Mouse (Mus musculus): ENCODE data around the gene Btn2a2.

Gene Btn2a2

DNA sequence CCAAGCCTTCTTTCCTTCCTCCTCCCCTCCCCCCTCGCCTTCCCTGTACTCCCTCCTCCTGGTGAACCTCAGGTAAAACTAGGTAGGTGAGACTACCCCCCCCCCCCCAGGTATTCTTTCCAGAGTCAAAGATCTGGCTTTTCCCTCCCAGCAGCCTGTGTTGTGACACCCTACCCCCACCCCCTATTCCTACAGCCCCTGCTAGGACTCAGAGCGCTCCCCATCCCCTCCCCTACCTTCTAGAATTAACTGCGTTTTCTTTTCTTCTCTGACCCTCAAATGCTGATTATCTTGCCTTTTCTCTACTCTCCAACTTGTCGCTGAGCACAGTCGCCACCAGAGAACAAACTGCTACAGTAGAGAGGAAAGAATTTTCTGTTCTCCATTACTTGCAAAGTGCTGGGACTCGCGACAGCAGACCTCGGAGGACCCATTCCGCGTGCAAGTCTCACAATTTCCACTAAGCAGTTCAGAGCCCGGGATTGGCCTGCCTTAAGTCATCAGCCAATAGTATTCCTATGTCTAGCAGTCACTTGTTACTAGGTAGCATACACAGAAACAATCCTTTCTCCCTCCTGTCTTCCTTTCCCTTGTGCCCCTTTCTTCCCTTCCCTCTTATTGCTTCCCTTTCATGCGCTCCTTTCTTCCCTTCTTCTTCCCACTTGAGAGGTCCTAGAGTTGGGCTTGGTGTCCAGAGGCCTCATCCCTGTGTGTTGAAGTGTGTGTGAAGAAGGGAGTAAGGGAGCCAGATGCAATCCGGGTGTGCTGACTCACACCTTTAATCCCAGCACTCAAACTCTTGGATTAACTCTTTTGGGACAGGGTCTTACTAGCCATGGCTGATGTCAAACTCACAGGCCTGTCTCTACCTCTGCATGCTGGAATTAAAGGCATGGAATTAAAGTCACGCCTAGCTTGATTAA, at the start of gene Btn2a2:
Gene Btn2a2 (minus strand): TSS at position 458 of the 923 bp plus-strand sequence.
- DNase-seq (ENCODE audit: low spot score in 2 of 2): peak; percentile 66 to 78

DNA sequence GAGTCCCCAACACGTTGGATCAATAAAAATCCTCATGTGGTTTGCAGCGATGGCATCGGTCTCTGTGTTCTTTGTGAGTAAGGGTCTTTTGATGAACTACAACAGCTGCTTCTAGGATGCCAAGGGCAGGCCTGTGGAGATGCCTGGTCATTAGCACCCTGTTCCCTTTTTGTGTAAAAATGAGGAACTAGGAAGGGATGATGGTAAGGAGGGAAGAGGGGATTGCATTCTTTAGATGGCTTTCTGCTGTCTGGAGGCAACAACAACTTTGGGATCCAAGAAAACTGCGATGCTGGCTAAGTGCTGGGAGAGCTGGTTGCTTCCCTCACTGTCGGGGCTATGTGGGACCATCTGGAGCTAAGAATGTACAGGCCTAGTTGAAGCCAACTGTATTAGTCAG, 49.6 kb upstream of the Btn2a2 start:
- DNase-seq (ENCODE audit: low spot score in 2 of 2): no peak

DNA sequence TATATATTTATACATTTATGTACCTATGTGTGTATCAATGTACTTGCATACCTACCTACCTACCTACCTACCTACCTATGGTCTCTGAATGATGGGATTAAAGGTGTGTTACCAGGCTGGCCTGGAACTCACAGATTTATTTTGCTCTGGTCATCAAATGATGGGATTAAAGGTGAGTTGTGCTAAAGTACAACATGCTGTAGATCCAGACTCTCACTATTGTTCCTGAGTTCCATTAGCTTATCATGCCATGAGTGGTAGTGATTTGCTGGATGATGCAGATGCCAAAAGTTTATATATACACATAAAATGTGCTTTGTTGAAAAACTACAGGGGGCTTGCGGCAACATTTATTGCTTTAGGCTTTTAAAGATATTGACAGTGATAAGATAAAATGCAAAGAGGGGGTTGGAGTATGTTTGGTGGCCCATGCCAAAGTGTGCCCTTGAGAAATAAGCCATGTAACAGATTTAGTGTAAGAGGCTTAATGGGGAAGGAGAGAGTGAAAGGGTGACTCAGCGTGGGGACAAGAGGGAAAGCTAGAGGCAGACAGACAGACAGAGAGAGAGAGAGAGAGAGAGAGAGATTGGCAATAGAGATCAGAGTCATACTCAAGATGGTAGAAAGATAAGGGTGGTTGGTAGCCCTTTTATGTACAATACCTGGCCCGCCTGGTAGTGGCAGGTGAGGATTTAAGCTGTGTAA, 48.5 kb upstream of the Btn2a2 start:
- no peak for DNase-seq (ENCODE audit: low spot score in 2 of 2)

DNA sequence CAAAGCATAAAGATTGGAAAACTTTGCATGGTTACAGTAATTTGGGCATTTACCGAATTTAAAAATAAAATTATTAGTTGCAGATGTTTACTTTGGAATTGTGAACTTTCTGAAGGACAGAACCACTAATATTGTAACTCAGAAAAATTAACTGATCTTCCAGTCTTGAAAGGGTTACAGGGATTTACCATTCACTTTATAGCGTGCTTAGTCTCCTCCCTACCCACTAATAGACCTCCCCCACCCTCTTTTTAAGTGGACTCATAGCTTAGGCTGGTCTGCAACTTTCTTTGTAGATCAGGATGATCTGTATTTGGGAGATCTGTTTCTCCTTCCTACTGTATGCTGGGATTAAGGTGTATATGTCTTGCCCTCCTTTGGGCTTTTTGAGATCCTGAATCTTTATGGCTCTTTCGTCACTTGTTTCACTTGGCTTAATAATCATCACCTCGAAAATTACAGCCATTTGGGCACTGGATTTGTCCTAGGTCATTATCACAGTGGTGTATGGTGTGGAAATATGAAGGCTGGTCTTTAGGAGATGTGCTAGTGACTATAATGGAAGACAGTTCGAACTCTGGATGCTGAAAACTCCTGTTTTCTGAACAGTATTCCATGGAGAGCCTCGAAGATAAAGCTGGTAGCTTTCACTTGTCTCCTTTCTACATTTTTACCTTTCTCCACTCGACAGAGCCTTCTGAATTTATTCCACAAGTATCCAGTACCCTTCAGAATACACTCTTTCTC, 47.6 kb upstream of the Btn2a2 start:
- DNase-seq (ENCODE audit: low spot score in 2 of 2): no peak

DNA sequence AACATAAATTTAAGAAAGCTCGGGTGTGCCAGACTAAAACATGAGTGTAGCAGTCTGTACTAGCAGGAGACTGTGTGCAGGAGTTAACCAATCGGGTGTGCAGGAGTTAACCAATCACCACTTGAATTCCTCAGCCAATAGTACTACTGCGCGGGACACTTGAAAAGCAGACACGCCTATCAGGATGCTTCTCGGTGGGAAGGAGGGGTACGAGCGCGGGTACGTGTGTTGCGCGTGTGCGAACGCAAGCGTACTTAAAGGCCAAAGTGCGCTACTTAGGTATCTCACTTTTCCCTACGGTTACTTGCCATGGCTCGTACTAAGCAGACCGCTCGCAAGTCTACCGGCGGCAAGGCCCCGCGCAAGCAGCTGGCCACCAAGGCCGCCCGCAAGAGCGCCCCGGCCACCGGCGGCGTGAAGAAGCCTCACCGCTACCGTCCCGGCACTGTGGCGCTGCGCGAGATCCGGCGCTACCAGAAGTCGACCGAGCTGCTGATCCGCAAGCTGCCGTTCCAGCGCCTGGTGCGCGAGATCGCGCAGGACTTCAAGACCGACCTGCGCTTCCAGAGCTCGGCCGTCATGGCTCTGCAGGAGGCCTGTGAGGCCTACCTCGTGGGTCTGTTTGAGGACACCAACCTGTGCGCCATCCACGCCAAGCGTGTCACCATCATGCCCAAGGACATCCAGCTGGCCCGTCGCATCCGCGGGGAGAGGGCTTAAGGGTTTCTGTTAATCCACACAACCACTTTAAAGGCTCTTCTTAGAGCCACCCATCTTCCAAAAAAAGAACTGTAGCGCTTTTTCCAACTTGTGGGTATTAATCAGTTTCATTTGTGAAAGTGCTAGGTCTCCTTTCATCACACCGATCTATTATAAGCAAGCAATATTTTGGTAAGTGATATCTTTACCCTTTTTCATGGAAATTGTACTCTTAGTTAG, 46.7 kb upstream of the Btn2a2 start, which contains the start of gene Hist1h3g:
Gene Hist1h3g (plus strand): TSS at position 286 of the 939 bp plus-strand sequence.
- DNase-seq (ENCODE audit: low spot score in 2 of 2): peak; percentile 95

DNA sequence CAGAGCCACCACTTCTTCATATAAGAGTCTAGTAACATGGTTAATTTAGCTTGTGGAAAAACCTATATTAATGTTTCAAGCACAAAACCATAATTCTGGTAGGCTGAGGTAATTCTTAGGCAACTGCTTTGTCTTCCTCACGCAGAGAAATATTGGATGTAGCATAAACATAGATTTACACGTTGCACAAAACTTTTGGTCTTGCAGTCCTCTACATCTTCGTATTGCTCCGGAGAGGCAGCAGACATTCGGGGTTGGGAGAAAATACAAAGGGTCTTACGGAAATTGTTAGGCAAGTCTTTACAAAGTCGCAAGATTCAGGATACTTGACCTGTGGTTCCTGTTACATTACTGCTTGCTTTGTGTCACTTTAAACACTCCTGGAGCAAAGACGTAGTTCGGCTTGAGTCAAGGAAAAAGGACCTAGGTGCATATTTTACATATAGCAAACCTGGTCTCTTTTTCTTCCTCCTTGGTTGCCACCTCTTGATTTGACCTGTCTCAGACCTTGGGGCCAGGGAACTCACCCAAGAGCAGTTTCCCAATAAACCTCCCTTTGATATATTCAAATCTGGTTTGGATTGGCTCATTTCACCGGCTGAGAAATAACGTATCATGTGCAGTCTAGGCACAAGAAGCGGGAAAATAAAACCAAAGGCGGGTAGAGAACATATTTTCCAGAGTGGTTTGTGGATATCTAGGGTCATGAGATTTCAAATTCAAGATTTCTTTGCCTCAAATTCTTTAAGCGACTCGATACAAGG, 45.9 kb upstream of the Btn2a2 start:
- DNase-seq (ENCODE audit: low spot score in 2 of 2): peak; percentile 26 to 34

DNA sequence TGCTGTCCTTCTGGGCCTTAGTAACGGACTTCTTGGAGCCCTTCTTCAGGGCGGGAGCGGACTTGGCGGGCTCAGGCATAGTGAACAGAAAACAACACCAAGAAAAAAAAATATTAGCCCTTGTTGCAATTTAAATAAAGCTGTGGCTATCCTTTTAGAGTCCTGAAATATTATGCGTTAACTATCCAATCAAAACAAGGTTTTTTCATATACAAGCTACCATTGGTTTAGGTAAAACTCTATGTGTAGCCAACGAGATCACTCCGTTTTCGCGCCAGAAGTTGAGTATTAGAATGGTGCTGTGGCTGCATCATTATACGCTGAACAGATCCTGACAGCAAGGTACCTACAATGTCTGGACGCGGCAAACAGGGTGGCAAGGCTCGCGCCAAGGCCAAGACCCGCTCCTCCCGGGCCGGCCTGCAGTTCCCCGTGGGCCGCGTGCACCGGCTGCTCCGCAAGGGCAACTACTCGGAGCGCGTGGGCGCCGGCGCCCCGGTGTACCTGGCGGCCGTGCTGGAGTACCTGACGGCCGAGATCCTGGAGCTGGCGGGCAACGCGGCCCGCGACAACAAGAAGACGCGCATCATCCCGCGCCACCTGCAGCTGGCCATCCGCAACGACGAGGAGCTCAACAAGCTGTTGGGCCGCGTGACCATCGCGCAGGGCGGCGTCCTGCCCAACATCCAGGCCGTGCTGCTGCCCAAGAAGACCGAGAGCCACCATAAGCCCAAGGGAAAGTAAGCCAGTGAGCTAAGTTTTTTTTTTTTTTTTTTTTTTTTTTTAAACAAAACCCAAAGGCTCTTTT, 45.1 kb upstream of the Btn2a2 start, which contains the start of gene Hist1h2af:
Gene Hist1h2af (plus strand): TSS at position 347 of the 808 bp plus-strand sequence.
- DNase-seq (ENCODE audit: low spot score in 2 of 2): peak; percentile 75 to 83

DNA sequence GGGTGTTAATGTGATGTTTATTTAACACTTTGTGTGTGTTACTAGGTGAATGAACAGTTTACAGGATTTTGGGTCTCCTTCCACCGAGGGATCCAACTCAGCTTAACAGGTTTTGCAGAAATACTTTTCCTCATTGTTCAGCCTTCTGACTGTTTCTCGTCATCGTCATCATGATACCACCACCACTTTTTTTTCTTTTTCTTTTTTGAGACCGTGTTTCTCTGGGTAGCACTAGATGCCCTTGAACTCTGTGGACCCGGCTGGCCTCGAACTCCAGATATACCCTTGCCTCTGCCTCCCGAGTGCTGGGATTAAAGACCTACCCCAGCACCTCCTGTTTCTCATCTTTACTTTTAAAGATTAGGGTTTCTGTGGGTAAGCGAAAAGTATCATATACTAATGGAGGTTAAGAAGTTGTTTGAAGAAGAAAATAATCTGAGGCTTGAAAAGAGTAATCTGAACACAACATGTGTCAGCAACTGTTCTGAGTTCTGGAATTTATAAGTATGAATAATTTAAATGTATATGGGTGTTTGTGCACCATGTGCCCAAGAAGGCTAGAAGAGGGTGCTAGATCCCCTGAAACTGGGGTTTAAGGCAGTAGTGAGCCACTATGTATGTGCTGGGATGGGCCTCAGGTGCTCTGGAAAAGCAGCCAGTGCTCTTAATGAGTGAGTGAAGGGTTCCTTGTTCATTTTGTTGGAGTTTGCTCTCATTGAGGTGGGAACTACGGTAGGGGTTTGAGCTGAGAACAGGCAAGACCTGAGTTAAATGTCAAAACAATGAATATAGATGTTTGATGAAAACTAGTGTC, 43.8 kb upstream of the Btn2a2 start:
- no peak for DNase-seq (ENCODE audit: low spot score in 2 of 2)

DNA sequence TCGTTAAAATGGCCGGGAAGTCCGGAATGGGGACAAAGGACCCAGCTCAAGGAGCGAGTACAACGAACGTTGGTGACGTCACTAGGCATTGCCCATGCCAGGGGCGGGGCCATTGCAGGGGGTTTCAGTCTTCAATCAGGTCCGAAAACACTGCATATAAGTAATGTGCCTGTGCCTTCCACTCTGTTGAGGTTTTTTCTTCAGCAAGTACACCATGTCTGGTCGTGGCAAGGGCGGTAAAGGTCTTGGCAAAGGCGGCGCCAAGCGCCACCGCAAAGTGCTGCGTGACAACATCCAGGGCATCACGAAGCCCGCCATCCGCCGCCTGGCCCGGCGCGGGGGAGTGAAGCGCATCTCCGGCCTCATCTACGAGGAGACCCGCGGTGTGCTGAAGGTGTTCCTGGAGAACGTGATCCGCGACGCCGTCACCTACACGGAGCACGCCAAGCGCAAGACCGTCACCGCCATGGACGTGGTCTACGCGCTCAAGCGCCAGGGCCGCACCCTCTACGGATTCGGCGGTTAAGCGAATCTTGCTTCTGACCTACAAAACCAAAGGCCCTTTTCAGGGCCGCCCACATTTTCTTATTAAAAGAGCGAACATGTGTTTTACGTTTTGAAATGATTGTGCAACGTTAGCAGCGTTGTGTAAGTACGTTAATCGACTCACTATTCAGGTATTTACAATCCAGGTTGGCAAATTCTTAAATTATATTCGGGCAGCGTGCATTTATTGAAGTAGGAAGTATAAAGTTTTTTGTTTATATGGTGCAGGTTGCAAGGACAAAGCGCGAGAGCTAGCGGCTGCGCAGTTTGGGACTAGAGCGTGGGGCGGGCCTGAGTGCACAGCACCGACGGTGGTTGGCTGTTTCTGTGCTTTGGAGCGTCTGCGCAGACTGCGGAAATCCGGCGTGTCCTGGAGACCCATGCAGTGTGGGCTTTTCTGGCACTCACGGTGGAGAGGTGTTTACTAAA, 42.5 kb upstream of the Btn2a2 start, which contains the start of gene Hist1h4h:
Gene Hist1h4h (plus strand): TSS at position 150 of the 975 bp plus-strand sequence.
- DNase-seq (ENCODE audit: low spot score in 2 of 2): peak; percentile 98

DNA sequence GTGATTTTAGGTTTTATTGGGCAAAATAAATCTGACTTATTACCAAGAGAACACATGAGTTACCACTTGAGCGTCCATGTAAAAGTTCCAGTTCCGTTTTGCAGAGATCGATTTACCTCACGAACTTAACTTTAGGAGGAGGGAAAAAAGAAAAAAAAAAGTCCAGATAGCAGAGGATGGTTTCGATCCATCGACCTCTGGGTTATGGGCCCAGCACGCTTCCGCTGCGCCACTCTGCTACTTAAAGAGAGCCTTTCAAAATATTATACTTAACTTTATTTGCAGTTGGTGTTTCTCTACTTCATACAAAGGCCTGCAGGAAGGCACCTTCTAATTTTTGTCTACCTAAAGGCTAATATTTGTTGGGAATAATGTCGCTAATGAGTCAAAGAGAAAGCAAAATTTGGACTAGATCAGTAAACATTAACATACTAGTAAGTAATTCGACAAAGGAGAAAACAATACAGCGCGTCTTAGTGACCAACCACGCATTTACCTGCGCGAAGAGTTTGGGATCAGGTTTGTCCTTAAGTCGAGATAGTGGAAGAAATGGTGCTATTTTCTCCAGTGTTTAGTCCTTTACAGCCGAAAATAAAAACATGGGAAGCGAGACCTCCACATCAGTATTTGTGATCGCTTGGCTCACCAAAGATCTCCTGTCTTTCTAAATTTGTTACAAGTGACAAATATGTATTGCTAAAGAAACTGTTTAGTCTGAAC, 41.7 kb upstream of the Btn2a2 start:
- DNase-seq (ENCODE audit: low spot score in 2 of 2): peak; percentile 77 to 79

DNA sequence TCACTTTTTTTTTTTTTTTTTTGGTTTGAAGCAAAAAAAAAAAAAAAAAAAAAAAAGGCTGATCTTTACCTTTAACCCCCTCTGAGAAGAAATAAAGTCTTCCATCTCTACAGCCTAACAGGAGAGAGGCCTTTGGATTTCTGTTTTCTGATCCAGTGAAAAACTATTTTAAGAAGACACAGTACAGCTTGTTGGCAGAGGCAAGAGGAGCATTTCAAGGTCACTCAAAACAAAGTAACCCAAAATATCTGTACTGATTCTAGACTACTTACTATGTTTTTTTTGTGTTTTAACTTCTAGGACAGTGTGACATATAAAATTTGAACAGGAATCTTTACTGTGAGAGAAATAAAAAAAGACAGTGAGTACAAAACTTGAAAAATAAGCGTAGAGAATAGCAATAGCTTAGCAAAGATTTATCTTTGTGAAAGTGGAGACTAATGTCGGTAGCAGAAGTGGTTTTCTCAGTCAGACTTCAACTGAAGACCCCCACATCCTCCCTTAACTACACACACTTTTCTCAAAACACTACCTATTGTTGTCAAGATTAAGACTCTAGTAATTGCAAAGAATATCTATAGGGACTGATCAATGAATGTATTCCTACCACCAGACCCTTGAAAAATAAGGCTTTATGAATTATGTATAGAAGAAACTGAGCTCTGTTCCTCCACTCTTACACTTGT, 41.0 kb upstream of the Btn2a2 start:
- no peak for DNase-seq (ENCODE audit: low spot score in 2 of 2)

DNA sequence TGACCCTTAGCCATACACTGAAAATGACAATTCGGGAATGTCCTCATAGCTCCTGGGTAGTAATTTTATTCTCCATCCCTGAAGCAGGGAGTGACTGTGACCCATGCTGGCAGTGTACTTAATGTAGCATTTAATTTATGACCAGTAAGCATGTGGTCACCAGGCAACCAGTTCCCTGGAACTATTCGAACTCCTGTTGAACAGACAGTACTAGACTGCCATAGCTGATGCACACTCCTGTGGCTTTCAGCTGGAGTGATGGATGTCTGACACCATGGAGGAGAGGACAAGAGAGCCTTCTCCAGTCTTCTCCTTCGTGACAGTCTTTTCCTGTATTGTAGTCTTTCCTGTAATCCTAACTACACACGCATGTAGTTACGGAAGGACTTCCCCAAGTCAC, 40.3 kb upstream of the Btn2a2 start:
- no peak for DNase-seq (ENCODE audit: low spot score in 2 of 2)

DNA sequence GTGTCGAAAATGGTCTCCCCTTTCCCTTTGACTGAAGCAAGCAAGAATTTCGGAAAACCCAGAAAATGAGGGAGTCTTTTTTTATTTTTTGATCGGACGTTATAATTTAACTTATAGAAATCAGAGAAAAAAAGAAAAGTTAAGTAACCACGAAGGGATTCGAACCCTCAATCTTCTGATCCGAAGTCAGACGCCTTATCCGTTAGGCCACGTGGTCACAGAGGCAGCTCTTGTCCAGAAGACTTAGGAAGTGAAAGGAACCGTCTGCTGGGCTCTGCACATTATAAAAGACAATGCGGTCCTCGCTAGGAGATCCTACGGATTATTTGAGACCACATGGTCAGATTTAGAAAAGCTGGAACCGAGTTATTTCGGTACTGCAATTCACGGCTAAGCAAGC, 37.7 kb upstream of the Btn2a2 start:
- peak; percentile 98 for DNase-seq (ENCODE audit: low spot score in 2 of 2)

DNA sequence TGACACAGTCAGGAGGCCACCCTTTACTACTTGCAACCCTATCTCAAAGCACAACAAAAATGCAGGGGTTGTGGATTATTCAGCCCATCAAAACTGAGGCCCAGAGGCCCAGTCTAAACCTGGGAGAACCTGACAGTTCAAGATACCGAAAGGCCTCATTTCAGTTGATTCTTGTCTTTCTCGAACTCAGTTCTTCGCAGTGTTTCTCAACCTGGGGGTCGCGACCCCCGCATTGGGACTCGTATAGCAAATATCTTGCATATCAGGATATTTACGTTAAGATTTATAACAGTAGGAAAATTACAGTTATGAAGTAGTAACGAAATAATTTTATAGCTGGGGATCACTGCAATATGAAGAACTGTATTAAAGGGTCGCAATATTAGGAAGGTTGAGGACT, 37.2 kb upstream of the Btn2a2 start:
- no peak for DNase-seq (ENCODE audit: low spot score in 2 of 2)

DNA sequence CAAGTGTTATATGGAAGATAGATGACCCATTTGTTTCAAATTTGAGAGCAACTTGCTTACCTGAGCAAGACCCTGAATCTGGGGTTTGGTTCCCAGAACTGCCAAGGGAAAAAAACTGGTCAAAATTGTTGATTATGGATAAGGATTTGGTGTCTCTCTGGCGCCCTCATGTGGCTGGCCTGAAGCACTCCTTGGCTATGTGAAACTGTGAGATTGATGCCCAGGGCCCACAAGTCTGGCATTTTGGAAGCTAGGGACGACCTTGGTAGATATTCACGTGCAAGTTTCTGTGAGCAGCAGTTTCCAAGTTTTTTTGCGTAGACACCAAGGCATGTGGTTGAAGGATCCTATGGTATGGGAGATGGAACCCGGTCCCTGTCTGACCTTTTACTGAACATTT, 36.0 kb upstream of the Btn2a2 start:
- DNase-seq (ENCODE audit: low spot score in 2 of 2): peak; percentile 73 to 76

DNA sequence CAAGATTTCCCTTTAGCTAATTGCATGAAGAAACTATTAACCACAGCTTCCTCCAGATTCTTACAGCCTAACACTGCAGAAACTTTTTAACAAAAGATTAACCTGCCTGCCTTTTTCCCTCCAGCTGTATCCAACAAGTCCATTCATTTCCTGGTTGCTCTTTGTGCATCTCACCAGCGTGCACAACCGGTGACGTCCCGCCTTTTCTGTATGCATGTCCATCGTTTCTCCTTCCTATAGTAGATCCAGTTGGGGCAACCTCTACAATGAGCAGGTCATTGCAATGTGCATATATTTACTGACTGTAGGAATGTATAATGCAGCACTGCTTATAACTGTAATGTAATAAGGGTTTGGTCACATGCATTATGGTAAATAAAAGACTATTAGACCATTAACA, 35.3 kb upstream of the Btn2a2 start:
- DNase-seq (ENCODE audit: low spot score in 2 of 2): no peak

Data from right cerebral cortex, adult 2 months (tissue).